Mouse (Mus musculus): ENCODE data around the gene Mum1. TPM values are rescaled to one million over a fixed set of nuclear protein-coding genes. Genes with fewer than 3 reads are reported as not detected.

The Mum1 gene
- total RNA-seq, 2 experiments from 2014 or later, result 48.9 to 50.4 TPM

DNA sequence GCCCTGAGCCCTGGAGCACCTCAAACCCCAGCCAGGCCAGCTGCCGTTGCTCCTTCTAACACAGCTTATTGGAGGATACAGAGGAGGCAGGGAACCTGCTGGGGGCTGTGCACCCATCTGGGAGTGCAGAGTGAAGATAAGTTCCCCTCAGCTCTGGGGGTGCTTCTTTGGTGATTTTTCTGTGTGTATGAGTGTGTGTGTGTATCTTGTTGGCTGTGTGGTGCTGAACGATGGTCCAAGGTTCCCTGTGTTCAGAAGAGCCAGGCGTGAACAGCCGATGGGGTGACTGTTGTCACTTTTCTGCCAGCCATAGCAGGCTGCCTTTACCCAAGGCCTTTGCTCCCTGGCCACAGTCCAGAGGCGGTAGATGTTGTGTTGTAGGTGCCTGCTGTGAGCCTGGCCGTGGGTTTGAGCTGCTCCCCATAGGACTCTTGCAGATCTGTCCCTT, 44.5 kb downstream of the Mum1 start:
- DNase-seq (ENCODE audit: low spot score in 2 of 2), result peak in 1 of 2 experiments; percentile 54

DNA sequence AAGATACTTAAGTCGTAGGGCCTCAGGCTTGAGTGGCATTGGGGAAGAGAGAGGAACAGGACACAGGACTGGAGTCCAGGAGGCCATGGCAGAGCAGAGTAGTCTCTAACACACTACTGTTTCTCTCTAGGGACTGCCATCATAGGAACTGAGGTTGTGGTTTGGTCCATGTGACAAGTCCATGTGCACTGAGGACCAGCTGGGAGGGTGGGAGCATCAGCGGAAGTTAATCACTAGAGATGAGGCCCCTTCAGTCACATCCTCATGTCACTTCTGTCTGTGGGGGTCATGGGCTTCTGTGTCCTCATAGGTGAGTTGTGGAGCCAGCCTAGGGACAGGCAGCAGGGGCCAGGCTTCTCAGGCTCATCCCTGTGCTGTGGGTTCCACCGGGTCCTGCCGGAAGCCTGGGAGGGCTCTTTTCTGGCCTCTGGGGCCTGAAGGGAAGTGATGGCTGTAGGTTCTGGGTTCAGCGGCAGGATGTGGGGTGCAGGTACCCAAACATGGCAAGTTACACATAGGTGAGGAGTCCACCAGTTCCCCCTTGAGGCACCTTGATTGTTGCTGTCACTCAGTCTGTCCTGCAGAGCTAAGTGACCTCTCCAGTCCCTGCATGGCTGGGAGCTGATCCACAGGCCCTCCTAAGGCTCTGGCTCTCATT, 45.1 kb downstream of the Mum1 start:
- DNase-seq (ENCODE audit: low spot score in 2 of 2), result no peak

- no peak for DNase-seq (ENCODE audit: low spot score in 2 of 2)
These were observed 45.8 kb downstream of the Mum1 start for GRCm38 (mm10) chr10:80271870-80272585.

- DNase-seq (ENCODE audit: low spot score in 2 of 2), result no peak
These were observed 47.6 kb downstream of the Mum1 start for GRCm38 (mm10) chr10:80273847-80274246.

GRCm38 (mm10) chr10:80276238-80276637, 50.0 kb downstream of the Mum1 start:
- no peak for DNase-seq (ENCODE audit: low spot score in 2 of 2)

DNA sequence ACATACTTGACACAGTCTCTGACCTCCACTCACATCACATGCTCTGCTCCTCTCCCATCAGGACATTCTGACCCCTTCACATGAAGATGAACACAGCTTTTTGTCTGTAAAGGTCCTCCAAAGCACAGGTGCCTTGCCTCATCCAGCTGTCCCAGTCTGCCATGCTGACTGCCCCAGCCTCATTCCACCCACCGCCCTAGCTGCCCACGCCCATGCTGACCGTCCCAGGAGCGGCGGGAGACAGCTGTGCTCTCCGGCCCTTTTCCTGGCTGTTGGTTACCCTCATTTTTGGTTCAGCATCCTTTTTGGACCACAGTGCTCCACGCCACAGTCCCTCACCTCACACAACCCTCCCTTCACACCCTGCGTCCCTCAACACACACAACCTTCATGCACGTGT, 52.2 kb downstream of the Mum1 start:
- DNase-seq (ENCODE audit: low spot score in 2 of 2), result no peak

- DNase-seq (ENCODE audit: low spot score in 2 of 2), result no peak
These were observed 53.0 kb downstream of the Mum1 start for GRCm38 (mm10) chr10:80279273-80279672.

- no peak for DNase-seq (ENCODE audit: low spot score in 2 of 2)
These were observed 55.1 kb downstream of the Mum1 start for GRCm38 (mm10) chr10:80281304-80281703.

DNA sequence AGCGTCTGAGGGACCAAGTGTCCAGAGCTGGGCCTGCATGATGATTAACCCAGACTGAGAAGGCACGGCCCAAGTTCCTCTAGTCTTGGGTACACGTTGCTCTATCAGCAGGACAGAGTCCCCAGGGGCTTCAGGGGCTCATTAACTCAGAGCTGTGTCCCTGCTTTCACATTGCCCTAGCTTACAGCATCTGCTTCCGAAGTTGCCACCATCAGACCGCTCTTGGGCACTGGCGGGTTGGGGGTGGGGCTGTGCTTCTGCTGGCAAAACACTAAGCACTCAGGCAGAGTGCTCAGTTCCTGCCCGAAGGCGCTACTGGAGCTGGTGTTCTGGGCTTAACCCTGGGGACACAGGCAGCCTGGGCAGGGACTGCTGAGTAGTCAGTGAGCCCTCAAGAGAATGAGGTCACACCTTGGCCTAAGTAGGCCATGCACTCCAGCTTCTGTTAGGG, 55.7 kb downstream of the Mum1 start:
- DNase-seq (ENCODE audit: low spot score in 2 of 2), result no peak

DNA sequence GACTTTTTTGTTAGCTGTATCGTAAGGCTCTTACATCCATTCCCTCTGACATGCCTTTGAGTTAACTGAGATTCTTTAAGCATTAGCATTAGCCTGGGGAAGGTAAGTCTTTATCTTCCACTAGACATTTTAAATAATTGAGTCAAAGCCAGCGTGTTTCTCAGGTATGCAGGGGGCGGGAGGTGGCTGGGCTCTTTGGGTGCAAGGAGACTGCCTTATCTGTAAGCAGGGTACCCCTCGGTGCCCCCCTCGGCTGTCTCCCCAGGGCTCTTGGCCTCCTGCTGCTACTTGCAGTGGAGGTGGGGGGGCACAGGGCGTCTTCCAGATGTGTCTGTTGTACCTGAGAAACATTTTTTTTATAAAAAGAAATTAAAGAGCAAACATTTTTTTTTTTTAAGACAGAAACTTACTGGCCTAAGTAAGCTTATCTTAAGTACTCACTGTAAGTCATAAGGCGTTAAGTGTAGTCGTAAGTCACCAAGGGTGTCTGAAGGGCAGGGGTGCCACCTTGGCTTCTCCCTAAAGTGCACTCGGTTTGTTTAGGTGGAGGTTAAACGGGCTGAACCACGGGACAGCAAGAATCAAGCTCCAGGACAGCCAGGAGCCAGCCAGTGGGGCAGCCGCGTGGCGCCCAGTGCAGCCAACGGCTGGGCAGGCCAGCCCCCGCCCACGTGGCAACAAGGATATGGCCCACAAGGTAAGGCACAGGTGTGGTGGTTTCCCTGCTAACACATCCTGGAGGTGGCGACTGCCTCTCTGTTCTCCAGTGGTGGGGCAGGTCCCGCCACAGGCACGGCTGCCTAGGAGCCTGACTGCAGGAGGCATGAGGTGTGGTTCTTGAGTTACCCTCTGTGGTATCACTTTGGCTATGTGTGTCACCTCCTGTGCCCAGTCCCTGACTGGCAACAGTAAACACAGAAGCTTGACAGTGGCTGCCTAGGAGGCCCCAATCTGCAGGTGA, 56.5 kb downstream of the Mum1 start:
- DNase-seq (ENCODE audit: low spot score in 2 of 2), result no peak

DNA sequence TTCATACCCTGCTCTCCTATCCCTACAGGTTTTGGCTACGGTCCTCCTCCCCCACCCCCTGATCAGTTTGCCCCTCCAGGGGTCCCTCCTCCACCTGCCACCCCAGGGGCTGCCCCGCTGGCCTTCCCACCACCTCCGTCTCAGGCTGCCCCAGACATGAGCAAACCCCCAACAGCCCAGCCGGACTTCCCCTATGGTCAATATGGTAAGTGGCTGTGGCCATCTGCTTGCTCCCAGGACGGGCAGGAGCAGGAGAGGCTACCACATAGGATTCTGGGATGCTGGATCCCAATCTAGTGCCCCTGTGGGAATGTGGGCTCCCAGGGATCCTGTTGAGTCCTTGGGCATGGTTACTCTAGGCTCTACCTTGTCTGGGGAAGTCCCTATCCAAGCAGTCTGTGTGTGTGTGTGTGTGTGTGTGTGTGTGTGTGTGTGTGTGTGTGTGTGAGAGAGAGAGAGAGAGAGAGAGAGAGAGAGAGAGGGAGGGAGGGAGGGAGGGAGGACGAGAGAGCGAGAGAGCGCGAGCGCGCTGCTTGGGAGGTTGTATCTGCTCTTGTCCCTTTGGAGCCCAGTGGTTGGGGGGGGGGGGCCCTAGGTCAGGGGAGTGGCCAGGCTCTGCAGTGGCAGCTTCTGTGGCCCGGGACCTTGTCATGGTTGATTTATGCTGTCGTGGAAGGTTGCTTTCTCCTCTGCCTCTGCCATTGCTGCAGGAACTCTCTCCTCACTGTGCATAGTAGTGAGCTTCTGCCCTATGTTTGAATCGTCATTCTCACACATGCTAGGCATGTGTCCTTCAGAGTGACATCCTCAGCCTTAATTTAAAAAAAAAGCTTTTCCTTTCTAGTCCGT, 59.2 kb downstream of the Mum1 start:
- DNase-seq (ENCODE audit: low spot score in 2 of 2), result no peak

GRCm38 (mm10) chr10:80288097-80288496, 61.9 kb downstream of the Mum1 start:
- no peak for DNase-seq (ENCODE audit: low spot score in 2 of 2)

- DNase-seq (ENCODE audit: low spot score in 2 of 2), result no peak
These were observed 62.4 kb downstream of the Mum1 start for GRCm38 (mm10) chr10:80288657-80289056.

DNA sequence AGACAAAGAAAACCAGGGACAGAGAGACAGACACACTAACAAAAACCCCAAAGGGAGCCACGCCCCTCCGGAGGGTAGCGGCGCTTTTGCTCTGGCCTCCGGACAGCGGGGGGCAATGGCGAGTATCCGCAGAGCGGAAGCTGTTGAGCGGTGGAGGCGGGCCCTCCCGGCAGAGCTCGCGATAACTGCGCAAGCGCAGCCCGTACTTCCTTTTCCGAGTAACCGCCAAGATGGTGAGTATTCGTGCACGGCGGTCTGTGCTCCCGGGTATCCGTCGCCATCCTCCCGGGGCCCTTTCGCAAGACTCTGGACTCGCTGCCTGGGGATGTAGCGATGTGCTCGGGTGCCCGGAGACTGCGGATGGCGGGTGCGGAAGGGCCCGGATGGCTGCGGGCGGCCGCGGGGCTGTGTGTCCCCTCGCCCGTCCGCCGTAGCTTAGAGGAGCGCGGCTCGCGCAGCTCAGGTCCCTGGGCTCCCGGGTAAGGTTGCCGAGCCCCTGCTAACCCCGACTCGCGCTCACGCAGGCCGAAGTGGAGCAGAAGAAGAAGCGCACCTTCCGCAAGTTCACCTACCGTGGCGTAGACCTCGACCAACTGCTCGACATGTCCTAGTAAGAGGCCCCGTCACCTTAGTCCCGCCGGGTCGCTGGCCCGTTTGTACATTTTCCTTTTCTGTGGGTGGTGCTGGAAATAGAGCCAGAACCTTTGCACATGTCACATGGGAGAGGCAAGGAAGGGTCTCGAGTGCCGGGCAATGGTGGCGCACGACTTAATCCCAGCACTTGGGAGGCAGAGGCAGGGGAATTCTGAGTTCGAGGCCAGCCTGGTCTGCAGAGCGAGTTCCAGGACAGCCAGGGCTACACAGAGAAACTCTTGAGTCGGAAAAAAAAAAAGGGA, 66.3 kb downstream of the Mum1 start, which contains the start of gene Rps15:
Gene Rps15 (plus strand): TSS at position 203 of the 896 bp plus-strand sequence.
- peak; percentile 88 to 89 for DNase-seq (ENCODE audit: low spot score in 2 of 2)

DNA sequence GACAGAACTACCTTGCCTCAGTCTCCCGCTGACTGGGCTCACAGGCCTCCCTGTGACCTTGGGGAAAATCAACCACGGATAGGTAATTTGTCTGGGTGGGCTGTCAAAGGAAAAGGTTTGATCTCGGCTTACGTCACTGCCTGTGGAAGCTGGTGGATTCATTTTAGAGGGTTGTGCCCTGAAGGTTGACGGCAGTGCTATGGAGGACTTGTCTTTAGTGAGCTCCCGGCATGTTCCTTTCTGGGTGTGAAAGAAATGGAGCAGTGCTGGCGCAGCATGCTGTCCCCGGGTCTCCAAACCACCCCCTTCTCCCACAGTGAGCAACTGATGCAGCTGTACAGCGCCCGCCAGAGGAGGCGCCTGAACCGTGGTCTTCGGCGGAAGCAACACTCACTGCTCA, 67.1 kb downstream of the Mum1 start:
- DNase-seq (ENCODE audit: low spot score in 2 of 2), result no peak
